Mouse (Mus musculus) neural tube, embryonic 13.5 days (tissue): ENCODE results near the gene Ctnna3. TPM values are rescaled to one million over a fixed set of nuclear protein-coding genes. Genes with fewer than 3 reads are reported as not detected.
"Not testable (repeated sequence)": the region's sequence is repeated elsewhere in the genome, so short reads cannot be mapped to it uniquely, and the experiment has no call there.

Experiments
- ATAC-seq: fragments of 200-750 bp; cut with Nextera tagmentation; 2 replicates; pipeline ENCODE4 v1.8.0; 2017; ENCODE audit warnings: low read depth, mild to moderate bottlenecking, moderate TSS enrichment, moderate library complexity
- H3K27ac ChIP-seq: fragments of 300-500 bp; sonication (generic); replicated peaks from 2 replicates; pipeline ENCODE4 v1.5.1; 2015; ENCODE audit warnings: moderate library complexity, mild to moderate bottlenecking, inconsistent platforms
- H3K27me3 ChIP-seq: fragments of 300-500 bp; sonication (generic); 2 replicates; pipeline ENCODE4 v1.6.1; 2015; ENCODE audit warnings: mild to moderate bottlenecking, inconsistent platforms
- H3K36me3 ChIP-seq: fragments of 300-500 bp; sonication (generic); 2 replicates; pipeline ENCODE4 v1.6.1; 2015; ENCODE audit warnings: mild to moderate bottlenecking, inconsistent platforms
- H3K4me1 ChIP-seq: fragments of 300-500 bp; sonication (generic); replicated peaks from 2 replicates; pipeline ENCODE4 v1.6.1; 2015; ENCODE audit warnings: inconsistent platforms
- H3K4me2 ChIP-seq: fragments of 300-500 bp; sonication (generic); 2 replicates; pipeline ENCODE4 v1.6.1; 2015; ENCODE audit warnings: inconsistent platforms, mild to moderate bottlenecking, moderate library complexity
- H3K4me3 ChIP-seq: fragments of 300-500 bp; sonication (generic); 2 replicates; pipeline ENCODE4 v1.5.1; 2015; ENCODE audit warnings: mild to moderate bottlenecking, inconsistent platforms
- H3K9ac ChIP-seq: fragments of 300-500 bp; sonication (generic); 2 replicates; pipeline ENCODE4 v1.6.1; 2015; ENCODE audit warnings: moderate library complexity, mild to moderate bottlenecking, inconsistent platforms
- H3K9me3 ChIP-seq: fragments of 300-500 bp; sonication (generic); 2 replicates; pipeline ENCODE4 v1.6.1; 2016; ENCODE audit warnings: inconsistent platforms
- WGBS: fragments of 180-500 bp; shearing (Covaris S2); methylation state at CpG from one replicate; pipeline ENCODE4 v1.1.7; 2015; 5-methylcytosine and 5-hydroxymethylcytosine counted together
- polyA plus RNA-seq: library from polyadenylated mRNA; unstranded; fragments of >200 nt; fragmentation: Nextera tagmentation; extraction: Ambion mirVana; gene quantifications from 2 replicates; pipeline ENCODE4 v1.2.1, GENCODE M21; 2015

The Ctnna3 gene
- polyA plus RNA-seq, 1 experiment from 2014 or later, result 3.7 TPM

GRCm38 (mm10) chr10:64958391-64958790, 1528.5 kb downstream of the Ctnna3 start:
- Histone ChIP-seq H3K4me2 (no peak overlapping the region), H3K9me3 (no peaks in the 10 kb centered on the region), H3K27me3 (no peaks in the 10 kb centered on the region), H3K4me3 (no peak overlapping the region), H3K4me1 (no peaks in the 10 kb centered on the region), H3K9ac (no peak overlapping the region), H3K36me3 (no peaks in the 10 kb centered on the region), H3K27ac (no peak overlapping the region)
- ATAC-seq, result no peak

- no peak overlapping the region for H3K27ac ChIP-seq
- H3K4me3 ChIP-seq, result no peak overlapping the region
- H3K4me2 ChIP-seq, result no peak overlapping the region
- no peak for ATAC-seq
- 73% methylated on average over 3 of the region's 3 CpGs for WGBS
- no peaks in the 10 kb centered on the region for H3K4me1 ChIP-seq
- no peak overlapping the region for H3K9ac ChIP-seq
- H3K9me3 ChIP-seq, result no peaks in the 10 kb centered on the region
- H3K27me3 ChIP-seq, result no peaks in the 10 kb centered on the region
- no peaks in the 10 kb centered on the region for H3K36me3 ChIP-seq
These were observed 1563.0 kb downstream of the Ctnna3 start for GRCm38 (mm10) chr10:64992871-64993270.

GRCm38 (mm10) chr10:65013525-65013924, 1583.6 kb downstream of the Ctnna3 start:
- no peaks in the 10 kb centered on the region for H3K36me3 ChIP-seq
- ATAC-seq, result no peak
- no peaks in the 10 kb centered on the region for H3K27me3 ChIP-seq
- H3K4me3 ChIP-seq, result no peak overlapping the region
- H3K9ac ChIP-seq, result no peak overlapping the region
- no peak overlapping the region for H3K4me2 ChIP-seq
- no peak overlapping the region for H3K27ac ChIP-seq
- H3K4me1 ChIP-seq, result no peaks in the 10 kb centered on the region
- no peaks in the 10 kb centered on the region for H3K9me3 ChIP-seq

DNA sequence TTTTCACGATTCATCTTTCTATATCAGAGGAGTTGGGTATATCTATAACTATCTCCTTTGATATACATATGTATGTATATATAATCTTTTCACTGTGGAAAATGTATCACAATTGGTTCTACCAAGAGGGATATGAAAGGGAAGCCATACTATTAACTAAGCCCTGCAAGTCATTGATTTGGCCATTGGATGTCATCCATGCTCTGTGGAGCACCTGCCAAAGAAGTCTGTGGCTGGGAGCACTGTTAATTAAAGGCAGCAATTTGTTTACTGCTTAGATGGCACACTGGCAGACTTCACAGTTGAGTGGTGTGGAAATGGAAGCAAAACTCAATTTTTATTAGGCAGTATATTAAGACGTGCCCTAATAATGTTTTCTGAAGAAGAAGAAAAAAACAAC, 1592.8 kb downstream of the Ctnna3 start:
- no peaks in the 10 kb centered on the region for H3K9me3 ChIP-seq
- no peak overlapping the region for H3K4me3 ChIP-seq
- no peaks in the 10 kb centered on the region for H3K27me3 ChIP-seq
- H3K9ac ChIP-seq, result no peak overlapping the region
- 86% methylated on average over 2 of the region's 2 CpGs for WGBS
- no peak overlapping the region for H3K4me2 ChIP-seq
- no peak for ATAC-seq
- H3K4me1 ChIP-seq, result no peaks in the 10 kb centered on the region
- H3K27ac ChIP-seq, result no peak overlapping the region
- H3K36me3 ChIP-seq, result no peaks in the 10 kb centered on the region

DNA sequence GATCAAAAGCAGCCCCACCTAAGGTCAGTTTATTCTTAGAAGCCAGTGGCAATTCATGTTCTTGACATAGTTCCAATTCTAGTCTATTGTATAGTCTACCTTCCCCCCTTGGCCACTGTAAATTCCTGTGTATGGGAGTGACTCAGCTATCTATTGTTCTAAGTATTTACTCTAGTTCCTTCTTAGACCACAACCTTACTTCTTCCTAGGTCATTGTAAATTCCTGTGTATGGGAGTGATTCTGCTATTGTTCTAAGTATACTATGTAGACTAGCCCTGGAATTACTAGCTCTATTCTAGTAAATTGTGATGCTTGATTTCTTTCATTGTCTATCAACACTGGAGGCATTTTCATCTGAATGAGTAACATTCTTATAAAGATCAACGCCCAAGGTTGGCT, 1603.6 kb downstream of the Ctnna3 start:
- H3K27me3 ChIP-seq, H3K4me1 ChIP-seq, H3K4me3 ChIP-seq, H3K36me3 ChIP-seq, H3K9me3 ChIP-seq, H3K27ac ChIP-seq, H3K4me2 ChIP-seq, H3K9ac ChIP-seq, ATAC-seq: not testable (repeated sequence)
- 90% methylated on average over 1 of the region's 1 CpGs for WGBS

Other genes starting within 250 kb of the Ctnna3 start
- gene Mypn, start 226.1 kb upstream of the Ctnna3 start, polyA plus RNA-seq, result 0.40 and 0.68 TPM in 2 replicates
- gene Herc4, start 186.3 kb upstream of the Ctnna3 start, polyA plus RNA-seq, result 25.4 and 29.7 TPM in 2 replicates
- 4.7 and 5.1 TPM in 2 replicates for gene Sirt1, start 48.4 kb upstream of the Ctnna3 start, polyA plus RNA-seq
- gene Dnajc12, start 47.7 kb upstream of the Ctnna3 start, polyA plus RNA-seq, result 22.7 and 24.4 TPM in 2 replicates
- gene Gm7075, start 8.3 kb upstream of the Ctnna3 start, polyA plus RNA-seq, result not detected in 2 replicates